Mouse (Mus musculus) lung, embryonic 14.5 days (tissue): ENCODE measurements around the gene Tmprss2. TPM values are rescaled to one million over a fixed set of nuclear protein-coding genes. Genes with fewer than 3 reads are reported as not detected.
A peak's percentile ranks its signal among the peaks of the same experiment; 100 is the strongest.

Source experiments
- ATAC-seq: fragments of 200-750 bp; cut with Nextera tagmentation; 2 replicates; pipeline ENCODE4 v1.8.0; 2017; ENCODE audit warnings: mild to moderate bottlenecking, moderate TSS enrichment, moderate library complexity; ENCODE audit not compliant: insufficient read depth
- DNase-seq: peaks from one replicate; pipeline ENCODE4 v3.0.0-alpha.2; 2015
- H3K27ac ChIP-seq: fragments of 300-500 bp; sonication (generic); 2 replicates; pipeline ENCODE4 v1.5.1; 2014; ENCODE audit warnings: low read depth, mild to moderate bottlenecking, moderate library complexity
- H3K27me3 ChIP-seq: fragments of 300-500 bp; sonication (generic); 2 replicates; pipeline ENCODE4 v1.6.1; 2014; ENCODE audit warnings: low read length, control low read depth; ENCODE audit not compliant: insufficient read depth
- H3K36me3 ChIP-seq: fragments of 300-500 bp; sonication (generic); 2 replicates; pipeline ENCODE4 v1.6.1; 2014; ENCODE audit warnings: control low read depth; ENCODE audit not compliant: insufficient read depth
- H3K4me1 ChIP-seq: fragments of 300-500 bp; sonication (generic); 2 replicates; pipeline ENCODE4 v1.6.1; 2014; ENCODE audit warnings: antibody characterized with exemption, control low read depth; ENCODE audit not compliant: insufficient read depth
- H3K4me2 ChIP-seq: fragments of 300-500 bp; sonication (generic); 2 replicates; pipeline ENCODE4 v1.6.1; 2014; ENCODE audit warnings: mild to moderate bottlenecking
- H3K4me3 ChIP-seq: fragments of 300-500 bp; sonication (generic); 2 replicates; pipeline ENCODE4 v1.5.1; 2014; ENCODE audit warnings: low read depth, low read length
- H3K9ac ChIP-seq: fragments of 300-500 bp; sonication (generic); 2 replicates; pipeline ENCODE4 v1.6.1; 2014
- H3K9me3 ChIP-seq: fragments of 300-500 bp; sonication (generic); 2 replicates; pipeline ENCODE4 v1.6.1; 2016; ENCODE audit warnings: low read depth, low read length, control low read depth
- CTCF ChIP-seq: IDR thresholded peaks from 2 replicates; pipeline ENCODE4 v1.5.1; 2016; ENCODE audit warnings: antibody characterized with exemption, low read depth
- WGBS: fragments of 180-500 bp; shearing (Covaris S2); extraction: QIAGEN DNeasy Blood & Tissue Kit; methylation state at CpG from one replicate; pipeline ENCODE4 v1.1.7; 2014; 5-methylcytosine and 5-hydroxymethylcytosine counted together
- polyA plus RNA-seq: library from polyadenylated mRNA; unstranded; fragments of >200 nt; fragmentation: Nextera tagmentation; extraction: Ambion mirVana; gene quantifications from 2 replicates; pipeline ENCODE4 v1.2.1, GENCODE M21; 2014

Gene Tmprss2
- polyA plus RNA-seq, 1 experiment from 2014 or later, result 7.4 TPM

DNA sequence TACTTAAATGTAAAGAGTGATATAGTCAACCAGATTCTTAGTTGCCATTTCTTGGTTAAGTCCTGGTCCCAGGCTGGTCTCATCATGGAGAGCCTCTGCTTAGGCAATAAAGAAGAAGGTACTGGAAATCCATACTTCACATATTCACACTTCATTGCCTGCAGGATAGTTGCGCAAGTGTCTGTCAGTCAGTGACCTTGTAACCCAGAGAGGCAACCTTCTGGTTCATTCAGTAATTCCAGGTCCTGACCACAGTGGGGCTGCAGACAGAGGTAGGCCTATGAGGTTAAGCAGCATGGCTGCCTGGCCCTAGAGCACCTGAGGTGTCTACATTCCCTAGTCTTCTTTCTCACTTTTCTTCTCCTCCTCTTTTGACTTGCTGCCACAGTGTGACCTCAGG lies 3.0 kb downstream of the Tmprss2 start:
- no peak for DNase-seq
- Histone ChIP-seq H3K4me2 (no peak overlapping the region), H3K27me3 (peaks cover 32% of the 10 kb centered on the region), H3K4me3 (no peak overlapping the region), H3K27ac (no peak overlapping the region), H3K36me3 (no peaks in the 10 kb centered on the region), H3K9ac (no peak overlapping the region), H3K9me3 (no peaks in the 10 kb centered on the region), H3K4me1 (no peaks in the 10 kb centered on the region)
- ATAC-seq, result no peak
- TF ChIP-seq CTCF, result no peak
- WGBS, result 96% methylated on average over 1 of the region's 1 CpGs

DNA sequence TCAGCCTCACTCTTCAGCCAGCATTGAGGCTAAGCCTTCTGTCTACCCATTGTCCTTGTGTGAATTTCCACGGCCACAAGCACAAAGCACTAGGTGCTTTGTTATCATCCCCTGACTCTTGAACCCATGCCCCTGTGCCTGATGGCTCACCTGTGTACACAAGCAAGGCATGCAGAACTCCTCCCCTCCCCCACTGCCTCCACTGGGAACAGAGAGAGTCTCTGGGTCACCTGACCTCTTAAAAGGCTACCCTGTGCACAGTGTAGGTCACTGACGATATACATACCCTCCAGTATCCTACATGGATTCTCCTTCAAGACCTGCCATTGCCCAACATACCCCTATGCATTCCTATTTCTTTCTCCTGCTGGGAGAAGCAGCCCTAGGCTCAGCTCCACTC lies 4.2 kb downstream of the Tmprss2 start:
- 52% methylated on average over 2 of the region's 2 CpGs for WGBS

DNA sequence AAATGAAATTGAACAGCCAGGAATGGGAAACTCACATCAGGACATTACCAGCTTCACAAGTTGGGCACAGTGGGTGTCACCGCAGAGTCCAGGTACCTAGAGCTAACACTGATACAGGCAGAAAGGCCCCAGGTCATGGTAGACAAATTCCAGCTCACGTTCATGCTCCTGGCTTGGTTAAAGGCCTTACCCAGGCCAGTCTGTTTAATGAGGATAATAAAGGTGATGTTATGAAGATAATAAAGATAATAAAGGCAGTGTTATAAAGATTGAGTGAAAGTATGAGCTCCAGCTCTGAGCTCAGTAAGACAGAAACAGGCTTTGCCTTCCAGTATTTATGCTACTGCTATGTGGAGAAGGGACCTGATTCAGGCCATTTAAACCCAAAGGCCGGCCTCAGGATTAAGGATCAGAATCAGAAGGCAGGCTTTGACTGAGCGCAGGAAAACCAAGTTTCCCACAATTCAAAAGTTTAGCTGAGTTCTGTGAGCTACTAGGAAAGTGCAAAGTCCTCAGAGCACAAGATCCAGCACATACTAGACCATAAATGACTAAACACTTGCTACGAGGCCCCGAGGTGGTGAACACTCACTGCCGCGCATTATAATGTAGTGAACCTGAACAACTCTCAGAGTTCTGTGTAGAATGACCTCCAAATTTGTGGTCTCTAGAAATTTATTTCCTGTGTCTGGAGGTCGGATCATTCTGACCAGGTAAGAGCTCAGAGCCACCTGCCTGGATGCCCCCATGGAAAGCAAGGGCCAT lies 4.9 kb downstream of the Tmprss2 start:
- no peak for TF ChIP-seq CTCF
- DNase-seq, result no peak
- Histone ChIP-seq H3K27ac (no peak overlapping the region), H3K36me3 (no peaks in the 10 kb centered on the region), H3K4me3 (no peak overlapping the region), H3K4me2 (no peak overlapping the region), H3K9me3 (no peaks in the 10 kb centered on the region), H3K9ac (no peak overlapping the region), H3K4me1 (no peaks in the 10 kb centered on the region), H3K27me3 (peaks cover 28% of the 10 kb centered on the region)
- WGBS, result 75% methylated on average over 9 of the region's 9 CpGs
- ATAC-seq, result no peak

More for the DNA sequence above, 4.2 kb downstream of the Tmprss2 start:
- no peak for TF ChIP-seq CTCF
- ATAC-seq, result no peak
- peaks cover 32% of the 10 kb centered on the region for H3K27me3 ChIP-seq
- H3K4me3 ChIP-seq, result no peak overlapping the region
- DNase-seq, result no peak
- no peak overlapping the region for H3K4me2 ChIP-seq
- H3K27ac ChIP-seq, result no peak overlapping the region
- no peaks in the 10 kb centered on the region for H3K36me3 ChIP-seq
- H3K9ac ChIP-seq, result no peak overlapping the region
- no peaks in the 10 kb centered on the region for H3K9me3 ChIP-seq
- H3K4me1 ChIP-seq, result no peaks in the 10 kb centered on the region

- DNase-seq, result peak; percentile 26
- H3K4me3 ChIP-seq, result no peak overlapping the region
- no peak overlapping the region for H3K27ac ChIP-seq
- ATAC-seq, result no peak
- no peak for TF ChIP-seq CTCF
- H3K27me3 ChIP-seq, result 0 out of 2 replicates have a peak, but pooled peaks cover 3% of the 10 kb centered on the region
- no peaks in the 10 kb centered on the region for H3K36me3 ChIP-seq
- no peak overlapping the region for H3K4me2 ChIP-seq
- H3K9me3 ChIP-seq, result no peaks in the 10 kb centered on the region
- WGBS, result 53% methylated on average over 1 of the region's 1 CpGs
- H3K9ac ChIP-seq, result no peak overlapping the region
- no peaks in the 10 kb centered on the region for H3K4me1 ChIP-seq
Measured at GRCm38 (mm10) chr16:97602256-97602655, 8.7 kb downstream of the Tmprss2 start.

DNA sequence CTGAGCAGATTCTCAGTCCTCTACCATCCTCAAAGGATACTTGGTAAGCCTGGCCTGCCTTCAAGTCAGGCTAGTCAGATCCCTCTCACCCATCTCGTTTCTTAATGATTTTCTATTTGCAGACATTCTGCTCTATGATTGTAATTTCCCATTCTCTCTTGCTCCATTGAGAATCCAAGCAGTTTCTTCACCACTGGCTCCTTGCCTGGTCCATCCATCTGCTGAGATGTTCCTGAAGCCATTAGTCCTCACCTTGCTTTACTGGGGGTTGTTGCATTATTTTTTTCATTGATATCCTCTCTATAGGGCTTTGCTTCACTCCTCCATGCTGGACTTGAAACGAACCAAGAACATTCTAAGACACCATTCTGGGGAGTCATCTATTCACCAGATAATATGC lies 10.4 kb downstream of the Tmprss2 start:
- DNase-seq (no peak), ATAC-seq (no peak)
- H3K36me3 ChIP-seq, result no peaks in the 10 kb centered on the region
- WGBS, result 69% methylated on average over 2 of the region's 2 CpGs
- H3K4me1 ChIP-seq, result no peaks in the 10 kb centered on the region
- TF ChIP-seq CTCF, result no peak
- H3K9ac ChIP-seq, result no peak overlapping the region
- H3K9me3 ChIP-seq, result no peaks in the 10 kb centered on the region
- no peaks in the 10 kb centered on the region for H3K27me3 ChIP-seq
- H3K4me2 ChIP-seq, result no peak overlapping the region
- H3K4me3 ChIP-seq, result no peak overlapping the region
- no peak overlapping the region for H3K27ac ChIP-seq

GRCm38 (mm10) chr16:97598046-97598445 lies 12.9 kb downstream of the Tmprss2 start:
- no peak for ATAC-seq

GRCm38 (mm10) chr16:97593816-97594509 lies 17.0 kb downstream of the Tmprss2 start:
- Histone ChIP-seq H3K27ac (0 out of 2 replicates have a peak overlapping the region, but pooled peaks have one; percentile 34), H3K27me3 (no peaks in the 10 kb centered on the region), H3K4me1 (no peaks in the 10 kb centered on the region), H3K4me2 (no peak overlapping the region), H3K9me3 (no peaks in the 10 kb centered on the region), H3K36me3 (no peaks in the 10 kb centered on the region), H3K4me3 (no peak overlapping the region), H3K9ac (no peak overlapping the region)
- no peak for TF ChIP-seq CTCF
- ATAC-seq (peak; percentile 60; the same call in 1 of the 2 replicates), DNase-seq (peak; percentile 7)
- WGBS, result 38% methylated on average over 4 of the region's 4 CpGs

More at GRCm38 (mm10) chr16:97598046-97598445, 12.9 kb downstream of the Tmprss2 start:
- no peaks in the 10 kb centered on the region for H3K9me3 ChIP-seq
- no peak for DNase-seq
- no peaks in the 10 kb centered on the region for H3K27me3 ChIP-seq
- H3K9ac ChIP-seq, result no peak overlapping the region
- H3K27ac ChIP-seq, result no peak overlapping the region
- H3K4me1 ChIP-seq, result no peaks in the 10 kb centered on the region
- H3K36me3 ChIP-seq, result no peaks in the 10 kb centered on the region
- 86% methylated on average over 2 of the region's 2 CpGs for WGBS
- TF ChIP-seq CTCF, result no peak
- no peak overlapping the region for H3K4me3 ChIP-seq
- H3K4me2 ChIP-seq, result no peak overlapping the region
